Mouse (Mus musculus): ENCODE data around the gene Pop7. TPM values are rescaled to one million over a fixed set of nuclear protein-coding genes. Genes with fewer than 3 reads are reported as not detected.
A peak's percentile ranks its signal among the peaks of the same experiment; 100 is the strongest.

Pop7 gene
- total and polyA plus RNA-seq, 3 experiments, result 61.1 to 79.8 TPM; not detected in 1

GRCm38 (mm10) chr5:137501709-137502666 lies at the start of gene Pop7 (continued):
- TF ChIP-seq MYC (IDR thresholded peaks at IDR 0.05; ENCODE audit: low read depth, low read length) (peak; percentile 96), ETS1 (IDR thresholded peaks at IDR 0.05; ENCODE audit: low read depth, low read length) (no peak), CTCF (IDR thresholded peaks at IDR 0.05 in 2 of 3, conservative IDR thresholded peaks at IDR 0.05 in 1 of 3; ENCODE audit: control insufficient read depth in 1 of 3, insufficient read depth in 1 of 3, low read depth in 2 of 3, low read length in 3 of 3, poor library complexity in 1 of 3, severe bottlenecking in 1 of 3) (peak; percentile 71 to 92 (median 89)), ZKSCAN1 (IDR thresholded peaks at IDR 0.05; ENCODE audit: low read depth, low read length) (0 out of 2 replicates have a peak, but pooled peaks have one; percentile 16), MYB (IDR thresholded peaks at IDR 0.05; ENCODE audit: low read depth, low read length) (no peak)

DNA sequence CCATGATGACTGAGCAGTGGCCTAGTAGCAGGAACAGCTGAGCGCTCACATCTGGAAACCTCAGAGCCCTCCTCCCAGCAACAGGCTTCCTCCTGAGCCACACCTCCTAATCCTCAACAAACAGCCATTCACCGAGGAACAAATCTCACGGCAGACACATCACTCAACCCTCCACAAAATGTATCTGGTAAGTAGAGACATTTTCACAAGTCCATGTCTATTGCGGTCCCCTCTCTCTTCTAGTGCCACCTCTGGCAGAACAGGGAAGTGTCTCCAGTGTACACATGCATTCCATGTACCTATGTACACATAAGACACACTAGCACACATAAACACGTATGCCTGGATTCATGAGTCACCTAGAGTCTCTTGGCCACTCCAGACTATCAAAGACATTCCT lies 48.8 kb upstream of the Pop7 start:
- DNase-seq (ENCODE audit: low read depth, low spot score), result peak; percentile 55
- TF ChIP-seq POLR2AphosphoS2 (IDR thresholded peaks at IDR 0.05; ENCODE audit: low read length), result no peak
- TF ChIP-seq RAD21 (IDR thresholded peaks at IDR 0.05; ENCODE audit: low read depth, low read length), result peak; percentile 25
- peak; percentile 25 to 57 (median 54); a peak in 5 of 6 replicates for TF ChIP-seq CTCF (IDR thresholded peaks at IDR 0.05 in 2 of 3, conservative IDR thresholded peaks at IDR 0.05 in 1 of 3; ENCODE audit: control insufficient read depth in 1 of 3, insufficient read depth in 1 of 3, low read depth in 2 of 3, low read length in 3 of 3, poor library complexity in 1 of 3, severe bottlenecking in 1 of 3)
- Histone ChIP-seq H3K4me1 (ENCODE audit: control insufficient read depth in 1 of 2, insufficient read depth in 2 of 2, low read length in 2 of 2) (0 out of 4 replicates have a peak, but pooled peaks cover 0 to 4% of the 10 kb centered on the region in 2 experiments), H3K36me3 (ENCODE audit: control insufficient read depth in 1 of 2, insufficient read depth in 2 of 2, low read length in 2 of 2) (no peaks in the 10 kb centered on the region), H3K9ac (ENCODE audit: control insufficient read depth, low read depth, low read length, poor library complexity, severe bottlenecking) (no peak overlapping the region), H3K4me3 (ENCODE audit: control insufficient read depth in 1 of 2, insufficient read depth in 1 of 2, low read depth in 2 of 2, low read length in 2 of 2) (no peak overlapping the region), H3K27me3 (ENCODE audit: control insufficient read depth in 1 of 2, insufficient read depth in 2 of 2, low read length in 2 of 2) (peaks cover 1 to 4% of the 10 kb centered on the region in 2 experiments), H3K79me2 (ENCODE audit: control insufficient read depth, insufficient read depth, low read length, poor library complexity) (no peaks in the 10 kb centered on the region), H3K27ac (ENCODE audit: control insufficient read depth, low read depth, low read length) (no peak overlapping the region), H3K9me3 (replicated peaks; ENCODE audit: insufficient read depth, low read length) (no peaks in the 10 kb centered on the region)

DNA sequence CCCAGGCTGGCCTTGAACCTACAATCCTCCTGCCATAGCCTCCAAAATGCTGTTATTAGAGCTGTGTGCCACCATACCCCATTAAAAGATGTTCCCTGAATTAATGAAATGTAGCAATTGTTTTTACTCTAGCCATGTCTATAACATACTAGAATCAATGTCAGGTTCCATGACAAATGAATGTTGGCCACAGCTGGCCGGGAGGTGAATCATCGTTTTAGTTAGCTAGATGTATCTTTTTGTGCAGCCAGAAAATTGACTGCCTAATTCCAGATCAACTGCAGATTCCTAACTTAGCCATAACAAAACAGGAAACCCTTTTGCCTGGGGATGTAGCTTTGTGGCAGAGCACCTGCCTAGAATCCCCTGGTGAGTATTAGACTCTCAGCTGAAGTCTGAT lies 47.5 kb upstream of the Pop7 start:
- H3K36me3 ChIP-seq (ENCODE audit: control insufficient read depth in 1 of 2, insufficient read depth in 2 of 2, low read length in 2 of 2), result no peaks in the 10 kb centered on the region
- TF ChIP-seq TAL1 (IDR thresholded peaks at IDR 0.05; ENCODE audit: low read length) (no peak), MAZ (IDR thresholded peaks at IDR 0.05; ENCODE audit: low read depth, low read length) (no peak), MYB (IDR thresholded peaks at IDR 0.05; ENCODE audit: low read depth, low read length) (no peak), RAD21 (IDR thresholded peaks at IDR 0.05; ENCODE audit: low read depth, low read length) (no peak), GATA1 (IDR thresholded peaks at IDR 0.05; ENCODE audit: low read depth, low read length) (no peak), SMC3 (IDR thresholded peaks at IDR 0.05; ENCODE audit: low read depth, low read length) (no peak), ZNF384 (IDR thresholded peaks at IDR 0.05; ENCODE audit: low read depth, low read length) (no peak), CHD2 (IDR thresholded peaks at IDR 0.05; ENCODE audit: low read length) (no peak), MYC (IDR thresholded peaks at IDR 0.05; ENCODE audit: low read depth, low read length) (no peak), POLR2AphosphoS2 (IDR thresholded peaks at IDR 0.05; ENCODE audit: low read length) (no peak), HCFC1 (IDR thresholded peaks at IDR 0.05; ENCODE audit: low read depth, low read length) (no peak), ZMIZ1 (IDR thresholded peaks at IDR 0.05; ENCODE audit: low read depth, low read length) (no peak), CHD1 (IDR thresholded peaks at IDR 0.05; ENCODE audit: low read depth, low read length) (no peak)
- 0 out of 4 replicates have a peak, but pooled peaks cover 0 to 4% of the 10 kb centered on the region in 2 experiments for H3K4me1 ChIP-seq (ENCODE audit: control insufficient read depth in 1 of 2, insufficient read depth in 2 of 2, low read length in 2 of 2)
- no peak overlapping the region for H3K4me3 ChIP-seq (ENCODE audit: control insufficient read depth in 1 of 2, insufficient read depth in 1 of 2, low read depth in 2 of 2, low read length in 2 of 2)
- H3K9ac ChIP-seq (ENCODE audit: control insufficient read depth, low read depth, low read length, poor library complexity, severe bottlenecking), result no peak overlapping the region
- H3K27me3 ChIP-seq (ENCODE audit: control insufficient read depth in 1 of 2, insufficient read depth in 2 of 2, low read length in 2 of 2), result peaks cover 0 to 1% of the 10 kb centered on the region in 2 experiments; a peak in 2 of 4 replicates
- no peaks in the 10 kb centered on the region for H3K9me3 ChIP-seq (replicated peaks; ENCODE audit: insufficient read depth, low read length)
- no peaks in the 10 kb centered on the region for H3K79me2 ChIP-seq (ENCODE audit: control insufficient read depth, insufficient read depth, low read length, poor library complexity)
- DNase-seq (ENCODE audit: low read depth, low spot score), result no peak
- no peak overlapping the region for H3K27ac ChIP-seq (ENCODE audit: control insufficient read depth, low read depth, low read length)
